Mouse (Mus musculus): ENCODE measurements around the gene Ctla2a.
"Not testable (repeated sequence)": the region's sequence is repeated elsewhere in the genome, so short reads cannot be mapped to it uniquely, and the experiment has no call there.

The Ctla2a gene

GRCm38 (mm10) chr13:60936500-60936901, at the start of gene Ctla2a, which contains the start of gene Gm49391:
Ctla2a (minus strand) TSS chr13:60936625.
Gm49391 (minus strand) TSS chr13:60936571.
- no peak for DNase-seq (ENCODE audit: low read depth, low spot score)

GRCm38 (mm10) chr13:60972319-60972718, 35.9 kb upstream of the Ctla2a start:
- not testable (repeated sequence) for DNase-seq (ENCODE audit: low read depth, low spot score)

GRCm38 (mm10) chr13:60963985-60964384, 27.6 kb upstream of the Ctla2a start:
- DNase-seq (ENCODE audit: low read depth, low spot score): not testable (repeated sequence)

GRCm38 (mm10) chr13:60961706-60962105, 25.3 kb upstream of the Ctla2a start:
- DNase-seq (ENCODE audit: low read depth, low spot score): no peak

- DNase-seq (ENCODE audit: low read depth, low spot score): not testable (repeated sequence)
These were observed 5.5 kb upstream of the Ctla2a start, which contains the start of gene Tpbpa for GRCm38 (mm10) chr13:60941884-60942283. Tpbpa (minus strand) TSS chr13:60941984.

GRCm38 (mm10) chr13:60935490-60935889, 935 bp downstream of the Ctla2a start, which contains the start of gene Gm49393:
Gm49393 (minus strand) TSS chr13:60935590.
- DNase-seq (ENCODE audit: low read depth, low spot score): not testable (repeated sequence)

GRCm38 (mm10) chr13:60904780-60905179, 31.6 kb downstream of the Ctla2a start, which contains the start of gene Tpbpb:
Tpbpb (minus strand) TSS chr13:60904880.
- not testable (repeated sequence) for DNase-seq (ENCODE audit: low read depth, low spot score)

GRCm38 (mm10) chr13:60897328-60897727, 39.1 kb downstream of the Ctla2a start, which contains the start of gene Ctla2b:
Ctla2b (minus strand) TSS chr13:60897447.
- DNase-seq (ENCODE audit: low read depth, low spot score): no peak

- DNase-seq (ENCODE audit: low read depth, low spot score): not testable (repeated sequence)
These were observed 39.6 kb downstream of the Ctla2a start, which contains the start of gene Gm49392 for GRCm38 (mm10) chr13:60896794-60897193. Gm49392 (minus strand) TSS chr13:60896894.

GRCm38 (mm10) chr13:60895406-60896160, 40.8 kb downstream of the Ctla2a start:
- no peak for DNase-seq (ENCODE audit: low read depth, low spot score)

GRCm38 (mm10) chr13:60892301-60892700, 44.1 kb downstream of the Ctla2a start:
- DNase-seq (ENCODE audit: low read depth, low spot score): no peak
